Mouse (Mus musculus) liver, adult 2 months (tissue): Measurements from ENCODE around the gene Dtx1.

Experiments used
- CTCF ChIP-seq: fragments of 200-500 bp; IDR thresholded peaks from 2 replicates; pipeline ENCODE4 v1.5.1; 2011; ENCODE audit warnings: low read depth, low read length, control low read depth
- POLR2A ChIP-seq: fragments of 200-500 bp; IDR thresholded peaks from 2 replicates; pipeline ENCODE4 v1.6.1; 2011; ENCODE audit warnings: low read length, control low read depth; ENCODE audit not compliant: insufficient read depth; ENCODE audit errors: extremely low read depth

- no peak for TF ChIP-seq POLR2A
- no peak for TF ChIP-seq CTCF
Observed at GRCm38 (mm10) chr5:120700996-120701790, 10.5 kb downstream of the Dtx1 start.
